Mouse (Mus musculus) C2C12 (cell line): ENCODE data around the gene S1pr4. TPM values are rescaled to one million over a fixed set of nuclear protein-coding genes. Genes with fewer than 3 reads are reported as not detected.
A peak's percentile ranks its signal among the peaks of the same experiment; 100 is the strongest.

Source experiments
- H3K27me3 ChIP-seq: one replicate; pipeline ENCODE4 v1.6.1; 2011; ENCODE audit not compliant: control insufficient read depth, insufficient read depth, insufficient read length
- H3K36me3 ChIP-seq: one replicate; pipeline ENCODE4 v1.6.1; 2011; ENCODE audit not compliant: control insufficient read depth, insufficient read depth
- H3K4me3 ChIP-seq: one replicate; pipeline ENCODE4 v1.5.1; 2011; ENCODE audit warnings: mild to moderate bottlenecking, control low read depth; ENCODE audit not compliant: poor library complexity, insufficient read depth, severe bottlenecking
- H3K79me2 ChIP-seq: one replicate; pipeline ENCODE4 v1.6.1; 2011; ENCODE audit not compliant: control insufficient read depth, insufficient read depth
- H3K79me3 ChIP-seq: one replicate; pipeline ENCODE4 v1.6.1; 2011; ENCODE audit warnings: low read depth, control low read depth
- H3ac ChIP-seq: one replicate; pipeline ENCODE3; 2011; ENCODE audit warnings: low read depth; ENCODE audit not compliant: control insufficient read depth, insufficient read length
- CEBPB ChIP-seq: IDR thresholded peaks from one replicate; pipeline ENCODE4 v1.6.1; 2011; ENCODE audit warnings: low read depth, mild to moderate bottlenecking, control low read depth, moderate library complexity
- CTCF ChIP-seq: IDR thresholded peaks from one replicate; pipeline ENCODE4 v1.5.1; 2011; ENCODE audit not compliant: control insufficient read depth, insufficient read depth, insufficient read length
- FOSL1 ChIP-seq: IDR thresholded peaks from one replicate; pipeline ENCODE4 v1.8.0; 2011; ENCODE audit warnings: mild to moderate bottlenecking, low read length; ENCODE audit not compliant: poor library complexity, insufficient read depth, severe bottlenecking
- MAX ChIP-seq: IDR thresholded peaks from one replicate; pipeline ENCODE4 v1.6.1; 2011; ENCODE audit warnings: mild to moderate bottlenecking, control low read depth
- MYOD1 ChIP-seq: IDR thresholded peaks from one replicate; pipeline ENCODE4 v1.6.1; 2011; ENCODE audit warnings: low read depth; ENCODE audit not compliant: control insufficient read depth, insufficient read length
- MYOG ChIP-seq: IDR thresholded peaks from one replicate; pipeline ENCODE4 v1.6.1; 2011; ENCODE audit not compliant: control insufficient read depth, insufficient read length; ENCODE audit errors: extremely low read depth
- USF1 ChIP-seq: IDR thresholded peaks from one replicate; pipeline ENCODE4 v1.6.1; 2011; ENCODE audit warnings: low read depth, mild to moderate bottlenecking, control low read depth, moderate library complexity
- polyA plus RNA-seq: library from polyadenylated mRNA; unstranded; fragments of >200 nt; fragmentation: generic; extraction: Trizol; gene quantifications from one replicate; pipeline ENCODE4 v1.2.1, GENCODE M21; 2012; ENCODE audit warnings: missing spikeins

S1pr4 gene
- polyA plus RNA-seq, 1 experiment = 0.02 TPM

GRCm38 (mm10) chr10:81523142-81523541, 23.2 kb upstream of the S1pr4 start:
- Histone ChIP-seq H3K79me2 (no peaks in the 10 kb centered on the region), H3ac (no peak overlapping the region), H3K36me3 (no peaks in the 10 kb centered on the region), H3K79me3 (no peaks in the 10 kb centered on the region), H3K4me3 (no peak overlapping the region), H3K27me3 (peaks cover 4% of the 10 kb centered on the region)
- TF ChIP-seq CEBPB (no peak), CTCF (no peak), USF1 (no peak), MYOG (no peak), FOSL1 (no peak), MAX (no peak), MYOD1 (no peak)

- H3ac ChIP-seq = no peak overlapping the region
- no peaks in the 10 kb centered on the region for H3K79me3 ChIP-seq
- no peaks in the 10 kb centered on the region for H3K36me3 ChIP-seq
- TF ChIP-seq MYOG = no peak
- no peak for TF ChIP-seq USF1
- no peak for TF ChIP-seq MAX
- TF ChIP-seq CTCF = no peak
- no peak for TF ChIP-seq FOSL1
- no peak for TF ChIP-seq MYOD1
- TF ChIP-seq CEBPB = no peak
- H3K79me2 ChIP-seq = no peaks in the 10 kb centered on the region
- H3K4me3 ChIP-seq = no peak overlapping the region
- H3K27me3 ChIP-seq = peaks cover 12% of the 10 kb centered on the region
Observed at GRCm38 (mm10) chr10:81519978-81520365, 20.0 kb upstream of the S1pr4 start.

GRCm38 (mm10) chr10:81519227-81519977, 19.5 kb upstream of the S1pr4 start:
- Histone ChIP-seq H3K79me3 (no peaks in the 10 kb centered on the region), H3K79me2 (no peaks in the 10 kb centered on the region), H3K4me3 (no peak overlapping the region), H3K27me3 (peaks cover 12% of the 10 kb centered on the region), H3K36me3 (no peaks in the 10 kb centered on the region), H3ac (no peak overlapping the region)
- TF ChIP-seq MYOG (no peak), CTCF (no peak), MAX (no peak), MYOD1 (no peak)

GRCm38 (mm10) chr10:81518546-81518945, 18.6 kb upstream of the S1pr4 start:
- no peak overlapping the region for H3ac ChIP-seq
- H3K27me3 ChIP-seq = peaks cover 12% of the 10 kb centered on the region
- H3K79me3 ChIP-seq = no peaks in the 10 kb centered on the region
- H3K36me3 ChIP-seq = no peaks in the 10 kb centered on the region
- TF ChIP-seq CEBPB (no peak), MAX (no peak), CTCF (peak; percentile 17), USF1 (no peak), MYOD1 (peak; percentile 26)
- H3K4me3 ChIP-seq = no peak overlapping the region
- H3K79me2 ChIP-seq = no peaks in the 10 kb centered on the region

DNA sequence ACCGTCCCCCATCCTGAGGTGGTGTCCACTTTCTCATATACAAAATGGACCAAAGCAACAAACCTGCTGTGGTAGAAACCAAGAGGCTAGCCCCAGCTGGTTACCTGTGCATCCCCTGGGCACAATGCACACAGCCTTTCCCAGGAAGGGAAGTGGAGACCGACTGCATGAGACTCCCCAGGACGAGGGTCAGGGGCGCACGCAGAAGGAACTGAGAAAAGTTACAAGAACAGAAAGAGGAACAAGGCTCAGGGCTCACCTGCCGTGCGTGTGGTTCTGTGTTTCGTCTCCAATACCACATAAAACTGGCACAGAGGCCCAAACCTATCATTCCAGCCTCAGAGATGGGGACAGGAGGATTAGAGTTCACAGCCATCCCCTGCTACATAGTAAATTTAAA, 17.3 kb upstream of the S1pr4 start:
- Histone ChIP-seq H3K79me2 (no peaks in the 10 kb centered on the region), H3K79me3 (no peaks in the 10 kb centered on the region), H3K4me3 (no peak overlapping the region), H3K36me3 (no peaks in the 10 kb centered on the region), H3ac (no peak overlapping the region), H3K27me3 (peaks cover 12% of the 10 kb centered on the region)
- TF ChIP-seq USF1 (no peak), MYOG (no peak), CTCF (no peak), MYOD1 (no peak), FOSL1 (no peak), MAX (no peak), CEBPB (no peak)

- H3K27me3 ChIP-seq = peaks cover 14% of the 10 kb centered on the region
- H3K79me3 ChIP-seq = no peaks in the 10 kb centered on the region
- TF ChIP-seq MYOG = no peak
- no peak for TF ChIP-seq MYOD1
- H3ac ChIP-seq = no peak overlapping the region
- no peaks in the 10 kb centered on the region for H3K36me3 ChIP-seq
- no peaks in the 10 kb centered on the region for H3K79me2 ChIP-seq
- H3K4me3 ChIP-seq = no peak overlapping the region
Observed at GRCm38 (mm10) chr10:81513798-81514197, 13.9 kb upstream of the S1pr4 start.
